Mouse (Mus musculus): ENCODE data around the gene Fadd.
A peak's percentile ranks its signal among the peaks of the same experiment; 100 is the strongest.

Fadd gene

GRCm38 (mm10) chr7:144529851-144530250 is 52.4 kb downstream of the Fadd start:
- no peak for DNase-seq

- DNase-seq: peak; percentile 78
Measured at GRCm38 (mm10) chr7:144527723-144528221, 54.5 kb downstream of the Fadd start.

Measured in cerebellum, adult 11-12 months (tissue).